Mouse (Mus musculus): ENCODE measurements around the gene Grm4. TPM values are rescaled to one million over a fixed set of nuclear protein-coding genes. Genes with fewer than 3 reads are reported as not detected.

The Grm4 gene
- total RNA-seq (2014; fragmentation: Nextera tagmentation) = not detected in 2 replicates
- not detected in 2 replicates for total RNA-seq (2017)

GRCm38 (mm10) chr17:27521303-27521702 lies at the start of gene Grm4:
TSS of gene Grm4 (minus strand) at chr17:27521403.
- no peak for ATAC-seq (replicated peaks; ENCODE audit: low FRiP score, low TSS enrichment, poor library complexity, severe bottlenecking)

- no peak for ATAC-seq (replicated peaks; ENCODE audit: low FRiP score, low TSS enrichment, poor library complexity, severe bottlenecking)
Observed at GRCm38 (mm10) chr17:27568228-27568627, 47.0 kb upstream of the Grm4 start.

- no peak for ATAC-seq (replicated peaks; ENCODE audit: low FRiP score, low TSS enrichment, poor library complexity, severe bottlenecking)
Observed at GRCm38 (mm10) chr17:27565942-27566267, 44.7 kb upstream of the Grm4 start.

GRCm38 (mm10) chr17:27565163-27565941 lies 44.1 kb upstream of the Grm4 start, which contains the start of gene AI413582:
TSS of gene AI413582 (minus strand) at chr17:27565756.
- peak; percentile 81 for ATAC-seq (replicated peaks; ENCODE audit: low FRiP score, low TSS enrichment, poor library complexity, severe bottlenecking)

- peak; percentile 13; the same call in 1 of the 2 replicates for ATAC-seq (replicated peaks; ENCODE audit: low FRiP score, low TSS enrichment, poor library complexity, severe bottlenecking)
Observed at GRCm38 (mm10) chr17:27564391-27565162, 43.4 kb upstream of the Grm4 start.

- no peak for ATAC-seq (replicated peaks; ENCODE audit: low FRiP score, low TSS enrichment, poor library complexity, severe bottlenecking)
Observed at GRCm38 (mm10) chr17:27563771-27564244, 42.6 kb upstream of the Grm4 start.

GRCm38 (mm10) chr17:27561809-27562526 lies 40.8 kb upstream of the Grm4 start:
- ATAC-seq (replicated peaks; ENCODE audit: low FRiP score, low TSS enrichment, poor library complexity, severe bottlenecking) = no peak

- ATAC-seq (replicated peaks; ENCODE audit: low FRiP score, low TSS enrichment, poor library complexity, severe bottlenecking) = no peak
Observed at GRCm38 (mm10) chr17:27560926-27561480, 39.8 kb upstream of the Grm4 start.

GRCm38 (mm10) chr17:27559596-27559995 lies 38.4 kb upstream of the Grm4 start:
- no peak for ATAC-seq (replicated peaks; ENCODE audit: low FRiP score, low TSS enrichment, poor library complexity, severe bottlenecking)

GRCm38 (mm10) chr17:27558845-27559244 lies 37.6 kb upstream of the Grm4 start:
- no peak for ATAC-seq (replicated peaks; ENCODE audit: low FRiP score, low TSS enrichment, poor library complexity, severe bottlenecking)

GRCm38 (mm10) chr17:27557927-27558661 lies 36.9 kb upstream of the Grm4 start:
- ATAC-seq (replicated peaks; ENCODE audit: low FRiP score, low TSS enrichment, poor library complexity, severe bottlenecking) = no peak

GRCm38 (mm10) chr17:27557181-27557926 lies 36.2 kb upstream of the Grm4 start:
- ATAC-seq (replicated peaks; ENCODE audit: low FRiP score, low TSS enrichment, poor library complexity, severe bottlenecking) = peak; percentile 41; the same call in 1 of the 2 replicates

GRCm38 (mm10) chr17:27556315-27557011 lies 35.3 kb upstream of the Grm4 start, which contains the start of gene Hmga1:
TSS of gene Hmga1 (plus strand) at chr17:27556497.
- peak; percentile 45 for ATAC-seq (replicated peaks; ENCODE audit: low FRiP score, low TSS enrichment, poor library complexity, severe bottlenecking)

GRCm38 (mm10) chr17:27555512-27556172 lies 34.4 kb upstream of the Grm4 start:
- peak; percentile 56 for ATAC-seq (replicated peaks; ENCODE audit: low FRiP score, low TSS enrichment, poor library complexity, severe bottlenecking)

GRCm38 (mm10) chr17:27555075-27555511 lies 33.9 kb upstream of the Grm4 start:
- peak; percentile 25 for ATAC-seq (replicated peaks; ENCODE audit: low FRiP score, low TSS enrichment, poor library complexity, severe bottlenecking)

GRCm38 (mm10) chr17:27554062-27554960 lies 33.1 kb upstream of the Grm4 start:
- ATAC-seq (replicated peaks; ENCODE audit: low FRiP score, low TSS enrichment, poor library complexity, severe bottlenecking) = no peak
